Mouse (Mus musculus) lung, postnatal 10 days (tissue): ENCODE data around the gene Ezr.
A peak's percentile ranks its signal among the peaks of the same experiment; 100 is the strongest.

ENCODE experiments used
- DNase-seq: peaks from one replicate; pipeline ENCODE4 v3.0.0; 2021

Ezr gene

GRCm38 (mm10) chr17:6789103-6789502 is 6.5 kb upstream of the Ezr start:
- peak; percentile 58 for DNase-seq

DNA sequence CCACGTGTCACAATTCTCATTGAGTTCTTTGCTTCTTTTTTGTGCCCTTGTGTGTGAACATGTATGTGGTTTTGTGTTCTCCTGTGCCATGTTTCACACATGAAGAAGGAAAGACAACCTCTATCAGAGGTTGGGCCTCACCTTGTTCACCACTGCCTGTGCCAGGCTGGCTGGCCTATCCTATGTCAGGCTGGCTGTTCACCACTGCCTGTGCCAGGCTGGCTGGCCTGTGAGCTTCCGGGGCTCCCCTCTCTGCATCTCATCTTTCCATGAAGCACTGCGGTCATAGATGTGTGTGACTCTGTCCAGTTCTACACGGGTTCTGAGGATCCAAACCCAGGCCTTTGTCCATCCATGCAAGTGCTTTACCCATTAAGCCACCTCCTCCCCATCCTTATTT is 4.7 kb upstream of the Ezr start:
- DNase-seq = no peak

DNA sequence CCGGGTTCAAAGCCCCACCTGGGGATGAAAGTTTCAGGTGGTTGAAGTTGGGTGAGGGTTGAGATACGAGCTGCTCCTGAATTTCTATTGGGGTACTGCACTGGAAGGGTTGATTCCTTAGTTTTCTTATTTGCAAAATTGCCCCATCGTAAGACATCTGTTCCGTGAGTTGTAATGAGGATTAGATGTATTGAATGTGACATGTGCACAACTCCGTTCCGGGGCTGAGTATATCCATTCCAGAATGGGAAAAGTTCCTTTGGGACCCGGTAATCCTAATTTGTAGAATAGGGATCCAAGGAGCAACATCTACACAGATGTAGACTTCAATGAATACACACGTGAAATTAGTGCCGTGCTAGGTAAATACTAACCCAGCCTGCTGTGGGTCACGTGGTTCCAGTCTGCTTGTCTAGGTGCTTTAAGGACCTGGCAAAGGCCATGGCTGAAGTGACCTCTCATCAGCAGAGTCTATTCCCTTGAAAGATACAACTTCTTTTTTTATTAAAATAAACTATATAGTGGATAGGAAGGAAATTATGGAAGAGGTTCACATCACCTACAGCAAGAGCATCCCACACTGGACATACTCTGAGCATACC is 1.3 kb upstream of the Ezr start:
- peak; percentile 37 for DNase-seq

DNA sequence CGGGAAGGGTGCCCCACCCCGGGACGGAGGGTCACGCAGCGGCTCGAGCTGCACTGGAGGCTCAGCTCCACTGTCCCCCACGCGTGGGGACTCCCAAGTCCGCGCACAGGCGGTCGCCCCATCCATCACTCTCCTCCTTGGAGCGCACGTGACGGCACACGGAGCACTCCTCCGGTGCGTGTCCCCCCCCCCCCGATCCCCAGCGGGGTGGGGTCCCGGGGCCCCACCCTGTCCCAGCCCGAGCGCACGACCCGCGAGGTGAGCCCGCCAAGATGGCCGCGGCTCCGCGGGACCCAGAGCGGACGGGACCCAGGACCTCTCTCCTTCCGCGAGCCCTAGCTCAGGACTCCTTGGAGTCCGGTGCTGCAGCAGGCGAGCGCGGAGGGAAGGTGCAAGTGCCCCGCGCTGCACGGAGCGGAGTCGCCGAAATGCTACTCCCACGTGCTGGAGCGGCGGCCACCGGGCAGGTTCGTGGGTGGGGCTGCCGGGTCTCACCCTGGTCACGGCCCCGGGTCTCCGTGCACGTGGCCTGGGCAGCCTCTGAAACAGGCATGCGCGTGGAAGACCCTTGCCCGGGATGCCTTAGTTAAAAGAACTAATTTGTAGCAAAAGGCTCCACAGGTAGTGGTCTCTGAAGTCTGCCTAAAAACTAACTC is 550 bp upstream of the Ezr start:
- DNase-seq = peak; percentile 69

DNA sequence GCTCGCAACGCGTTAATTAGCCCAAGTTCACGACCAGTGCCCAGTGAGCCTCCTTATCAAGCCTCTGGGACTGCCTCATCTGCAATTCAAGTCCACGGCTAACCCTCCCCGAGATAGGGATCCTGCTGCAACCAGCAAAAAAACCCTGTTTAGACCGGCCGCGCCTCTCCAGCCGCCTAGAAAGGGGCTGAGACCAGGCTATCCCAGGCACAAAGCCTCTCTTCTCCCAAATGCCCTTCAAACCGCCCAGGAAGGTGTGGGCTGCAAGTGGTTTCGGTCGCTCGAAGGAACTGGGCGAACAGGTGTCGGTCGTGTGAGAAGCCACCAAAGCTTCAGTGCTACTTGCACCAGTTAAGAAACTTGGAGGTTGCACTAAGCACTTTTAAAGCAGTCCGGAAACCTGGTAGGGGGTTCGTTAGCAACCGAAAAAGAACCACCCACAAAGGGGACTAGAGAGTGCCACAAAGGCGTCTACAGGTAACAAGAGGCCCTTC is 504 bp downstream of the Ezr start:
- DNase-seq = peak; percentile 48

DNA sequence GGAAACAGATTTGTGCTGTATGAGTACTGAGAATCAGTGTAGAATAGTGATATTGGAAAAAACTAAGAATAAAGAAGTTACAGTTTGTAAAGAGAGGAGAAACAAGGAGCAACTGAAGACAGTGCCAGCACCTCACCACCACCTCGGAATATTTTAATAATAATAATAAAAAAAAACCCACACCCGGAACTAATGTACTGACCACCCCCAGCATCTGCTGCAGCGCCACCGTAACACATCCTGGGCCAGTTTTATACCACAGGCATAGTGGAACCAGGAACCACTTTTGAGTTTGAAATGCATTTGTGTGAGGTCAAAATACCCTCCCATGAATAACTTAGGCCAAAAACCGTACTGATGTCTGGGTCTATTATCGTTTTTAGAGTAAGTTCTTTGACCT is 1.3 kb downstream of the Ezr start:
- DNase-seq = no peak

DNA sequence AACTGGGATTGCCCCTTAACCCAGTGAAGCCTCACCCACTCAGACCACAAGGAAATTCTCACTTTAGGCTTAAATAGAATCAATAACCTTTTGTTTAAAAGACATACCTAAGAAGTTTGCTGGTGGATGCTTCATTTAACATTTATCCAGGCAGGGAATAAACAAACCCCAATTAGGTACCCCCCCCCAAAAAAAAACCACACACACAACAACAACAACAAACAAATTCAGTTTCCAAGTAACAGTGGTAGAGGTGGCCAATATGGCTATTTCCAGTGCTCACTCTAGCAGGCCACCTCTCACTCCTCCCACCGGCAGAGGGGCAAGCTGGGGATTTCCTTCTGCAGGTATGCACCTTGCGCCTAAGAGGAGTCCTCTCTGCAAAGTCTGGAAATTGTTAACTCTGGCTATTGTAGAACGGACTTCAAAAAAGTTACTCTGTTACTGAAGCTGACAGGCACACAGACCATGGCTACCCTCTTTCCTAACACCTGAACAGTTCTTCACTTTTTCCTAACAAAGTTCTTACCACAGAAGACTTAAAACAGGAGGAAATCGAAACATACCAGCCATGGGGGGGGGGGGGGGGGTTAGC is 2.0 kb downstream of the Ezr start:
- DNase-seq = no peak

- DNase-seq = no peak
Measured at GRCm38 (mm10) chr17:6779632-6780031, 3.0 kb downstream of the Ezr start.

GRCm38 (mm10) chr17:6778771-6779509 is 3.6 kb downstream of the Ezr start:
- DNase-seq = peak; percentile 67

GRCm38 (mm10) chr17:6778332-6778683 is 4.3 kb downstream of the Ezr start:
- peak; percentile 59 for DNase-seq

DNA sequence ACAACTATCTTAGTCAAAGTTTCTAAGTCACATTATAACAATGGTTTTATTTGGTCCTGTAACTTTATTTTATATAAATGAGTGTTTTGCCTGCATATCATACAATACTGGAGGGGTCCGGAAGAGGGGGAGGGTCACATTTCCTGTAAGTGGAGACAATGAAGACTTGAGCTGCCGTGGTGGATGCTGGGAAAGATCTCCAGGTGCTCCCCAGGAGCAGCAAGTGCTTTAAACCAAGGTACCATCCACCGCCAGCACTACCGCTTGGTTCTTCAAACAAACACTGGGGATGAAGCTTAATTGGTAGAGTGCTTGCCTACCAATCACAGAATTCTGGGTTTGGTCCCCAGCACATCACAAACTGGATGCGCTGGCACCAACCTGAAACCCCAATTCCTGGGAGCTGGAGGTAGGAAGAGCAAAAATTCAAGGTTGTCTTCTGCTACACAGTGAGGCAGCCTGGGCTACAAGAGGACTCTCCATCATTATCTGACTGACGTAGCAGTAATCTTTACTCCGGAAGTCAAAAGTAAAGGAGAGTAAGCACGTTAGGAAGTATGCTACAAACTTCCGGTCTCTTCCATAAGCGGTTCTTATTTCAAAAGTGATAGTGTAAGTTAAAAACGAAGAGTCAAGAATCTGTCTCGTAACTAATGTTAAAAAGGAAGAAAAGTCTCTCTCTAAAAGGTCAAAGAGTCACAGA is 4.8 kb downstream of the Ezr start:
- DNase-seq = no peak

DNA sequence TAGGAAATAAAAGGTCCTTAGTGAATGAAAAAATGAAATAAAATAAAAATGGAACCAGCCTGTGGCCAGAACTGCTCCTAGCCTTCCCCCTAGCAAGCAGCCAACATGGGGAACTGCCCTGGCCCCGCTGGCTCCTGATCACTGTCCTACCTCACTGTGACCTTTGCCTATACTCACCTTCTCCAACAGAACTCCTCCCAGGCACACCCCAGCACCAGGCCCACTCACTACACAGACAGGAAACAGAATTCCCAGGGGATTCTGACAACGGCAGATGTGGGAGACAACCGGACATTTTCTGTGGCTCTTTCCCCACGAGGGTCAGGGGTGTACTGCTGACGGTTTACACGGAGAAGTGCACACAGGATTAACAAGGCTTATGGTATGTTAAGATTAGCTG is 5.5 kb downstream of the Ezr start:
- no peak for DNase-seq

- DNase-seq = no peak
Measured at GRCm38 (mm10) chr17:6776576-6776975, 6.0 kb downstream of the Ezr start.

DNA sequence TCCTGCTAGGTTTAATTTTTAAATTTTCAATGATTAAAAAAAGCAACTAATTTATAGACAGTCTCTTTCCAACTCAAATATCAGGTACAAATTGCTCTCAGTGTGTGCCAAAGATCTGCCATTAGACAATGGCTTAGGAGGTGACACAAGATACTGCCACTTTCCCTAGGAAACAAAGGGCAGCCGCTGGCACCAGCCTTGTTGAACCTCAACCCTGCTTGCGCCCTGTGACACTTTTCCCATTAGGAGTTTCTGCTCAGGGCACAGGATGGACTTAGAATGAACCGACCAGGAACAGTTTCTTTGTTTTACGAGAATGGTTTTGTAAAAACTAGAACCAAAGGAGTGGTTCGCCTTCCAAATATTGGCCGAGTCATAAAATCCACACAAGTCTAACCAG is 6.5 kb downstream of the Ezr start:
- no peak for DNase-seq

- DNase-seq = no peak
Measured at GRCm38 (mm10) chr17:6775671-6776070, 6.9 kb downstream of the Ezr start.

- no peak for DNase-seq
Measured at GRCm38 (mm10) chr17:6775221-6775620, 7.4 kb downstream of the Ezr start.

DNA sequence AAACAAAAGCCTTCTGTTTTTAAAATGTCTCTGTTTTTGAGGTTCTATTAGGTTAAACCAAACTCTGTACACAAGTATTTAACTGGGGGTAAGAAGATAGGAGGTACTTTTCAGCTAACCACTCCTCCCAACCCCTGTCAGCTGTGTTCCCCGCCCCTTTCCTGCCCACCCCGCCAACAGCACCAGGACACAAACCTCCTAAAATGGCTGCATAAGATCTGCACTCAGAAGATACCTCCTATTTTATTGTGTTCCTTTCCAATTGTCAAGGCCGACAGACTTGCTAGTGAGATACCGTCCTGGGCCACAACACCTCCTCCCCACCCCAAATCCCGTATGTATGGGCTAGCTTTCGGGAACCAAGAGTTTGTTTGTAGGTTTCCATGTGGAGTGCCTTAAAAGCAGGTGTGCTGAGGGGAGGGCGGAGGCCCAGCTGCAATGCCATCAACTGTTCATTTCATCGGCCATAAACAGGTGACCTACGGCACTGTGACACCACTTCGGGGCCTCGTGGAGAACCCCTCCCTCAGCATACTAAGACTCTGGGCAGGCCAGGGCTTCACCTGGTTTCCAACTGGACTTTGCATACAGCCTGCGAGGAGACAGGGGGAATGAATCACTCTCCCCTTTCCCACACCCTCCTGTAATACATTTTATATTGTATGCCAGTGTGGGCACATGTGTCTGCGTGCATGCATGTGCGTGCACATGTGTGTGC is 9.2 kb downstream of the Ezr start:
- DNase-seq = no peak

- DNase-seq = no peak
Measured at GRCm38 (mm10) chr17:6772490-6772773, 10.2 kb downstream of the Ezr start.

- DNase-seq = no peak
Measured at GRCm38 (mm10) chr17:6771661-6772489, 10.7 kb downstream of the Ezr start.

GRCm38 (mm10) chr17:6769602-6770001 is 13.0 kb downstream of the Ezr start:
- no peak for DNase-seq

- DNase-seq = no peak
Measured at GRCm38 (mm10) chr17:6768301-6768788, 14.2 kb downstream of the Ezr start.

- no peak for DNase-seq
Measured at GRCm38 (mm10) chr17:6767771-6768170, 14.8 kb downstream of the Ezr start.
